Mouse (Mus musculus): ENCODE results near the gene Hdgfl2. TPM values are rescaled to one million over a fixed set of nuclear protein-coding genes. Genes with fewer than 3 reads are reported as not detected.

Hdgfl2 gene
- total and polyA plus RNA-seq, 2 experiments from 2014 or later = 96.4 to 114 TPM

GRCm38 (mm10) chr17:56141702-56142605, 62.5 kb downstream of the Hdgfl2 start:
- H3K4me2 ChIP-seq (ENCODE audit: low read depth) = peak overlapping the region; percentile 73
- no peaks in the 10 kb centered on the region for H3K27me3 ChIP-seq (ENCODE audit: insufficient read depth, low read length)
- H3K27ac ChIP-seq (ENCODE audit: low read depth, low read length) = no peak overlapping the region
- no peak for TF ChIP-seq CTCF (IDR thresholded peaks at IDR 0.05; ENCODE audit: low read depth)
- no peaks in the 10 kb centered on the region for H3K9me3 ChIP-seq (ENCODE audit: low read length)
- H3K9ac ChIP-seq = peak overlapping the region; percentile 57
- H3K4me1 ChIP-seq (ENCODE audit: insufficient read depth) = peaks cover 6% of the 10 kb centered on the region; the same call in 1 of the 2 replicates
- DNase-seq (peak; percentile 75), ATAC-seq (peak; percentile 53)
- whole genome bisulfite sequencing = 1% methylated on average over 42 of the region's 47 CpGs
- 0 out of 2 replicates have a peak, but pooled peaks cover 2% of the 10 kb centered on the region for H3K36me3 ChIP-seq (ENCODE audit: insufficient read depth)
- H3K4me3 ChIP-seq (ENCODE audit: low read depth, low read length) = peak overlapping the region; percentile 47

GRCm38 (mm10) chr17:56144546-56144945, 65.1 kb downstream of the Hdgfl2 start:
- no peaks in the 10 kb centered on the region for H3K9me3 ChIP-seq (ENCODE audit: low read length)
- H3K27me3 ChIP-seq (ENCODE audit: insufficient read depth, low read length) = peaks cover 3% of the 10 kb centered on the region; the same call in 1 of the 2 replicates
- no peaks in the 10 kb centered on the region for H3K4me1 ChIP-seq (ENCODE audit: insufficient read depth)
- TF ChIP-seq CTCF (IDR thresholded peaks at IDR 0.05; ENCODE audit: low read depth) = no peak
- DNase-seq (no peak), ATAC-seq (no peak)
- WGBS = 70% methylated on average over 9 of the region's 9 CpGs
- H3K36me3 ChIP-seq (ENCODE audit: insufficient read depth) = no peaks in the 10 kb centered on the region
- no peak overlapping the region for H3K9ac ChIP-seq
- H3K4me2 ChIP-seq (ENCODE audit: low read depth) = no peak overlapping the region
- H3K27ac ChIP-seq (ENCODE audit: low read depth, low read length) = no peak overlapping the region
- no peak overlapping the region for H3K4me3 ChIP-seq (ENCODE audit: low read depth, low read length)

GRCm38 (mm10) chr17:56146131-56146530, 66.7 kb downstream of the Hdgfl2 start:
- DNase-seq = no peak
- H3K36me3 ChIP-seq (ENCODE audit: insufficient read depth) = no peaks in the 10 kb centered on the region
- peaks cover 5% of the 10 kb centered on the region; the same call in 1 of the 2 replicates for H3K27me3 ChIP-seq (ENCODE audit: insufficient read depth, low read length)
- H3K4me2 ChIP-seq (ENCODE audit: low read depth) = no peak overlapping the region
- H3K9ac ChIP-seq = no peak overlapping the region
- no peaks in the 10 kb centered on the region for H3K4me1 ChIP-seq (ENCODE audit: insufficient read depth)
- H3K27ac ChIP-seq (ENCODE audit: low read depth, low read length) = no peak overlapping the region
- H3K4me3 ChIP-seq (ENCODE audit: low read depth, low read length) = no peak overlapping the region
- WGBS = 21% methylated on average over 9 of the region's 9 CpGs
- no peak for ATAC-seq
- no peak for TF ChIP-seq CTCF (IDR thresholded peaks at IDR 0.05; ENCODE audit: low read depth)
- no peaks in the 10 kb centered on the region for H3K9me3 ChIP-seq (ENCODE audit: low read length)

- no peak overlapping the region for H3K9ac ChIP-seq
- H3K27me3 ChIP-seq (ENCODE audit: insufficient read depth, low read length) = peaks cover 5% of the 10 kb centered on the region; the same call in 1 of the 2 replicates
- no peaks in the 10 kb centered on the region for H3K4me1 ChIP-seq (ENCODE audit: insufficient read depth)
- no peak for DNase-seq
- TF ChIP-seq CTCF (IDR thresholded peaks at IDR 0.05; ENCODE audit: low read depth) = no peak
- no peak overlapping the region for H3K4me3 ChIP-seq (ENCODE audit: low read depth, low read length)
- no peaks in the 10 kb centered on the region for H3K9me3 ChIP-seq (ENCODE audit: low read length)
- H3K27ac ChIP-seq (ENCODE audit: low read depth, low read length) = no peak overlapping the region
- no peak for ATAC-seq
- H3K4me2 ChIP-seq (ENCODE audit: low read depth) = no peak overlapping the region
- no peaks in the 10 kb centered on the region for H3K36me3 ChIP-seq (ENCODE audit: insufficient read depth)
- 75% methylated on average over 12 of the region's 12 CpGs for WGBS
Measured at GRCm38 (mm10) chr17:56147420-56147819, 68.0 kb downstream of the Hdgfl2 start.

GRCm38 (mm10) chr17:56148280-56148679, 68.8 kb downstream of the Hdgfl2 start:
- Histone ChIP-seq H3K4me2 (ENCODE audit: low read depth) (peak overlapping the region; percentile 67), H3K4me3 (ENCODE audit: low read depth, low read length) (no peak overlapping the region), H3K27ac (ENCODE audit: low read depth, low read length) (no peak overlapping the region), H3K9ac (no peak overlapping the region), H3K36me3 (ENCODE audit: insufficient read depth) (no peaks in the 10 kb centered on the region), H3K9me3 (ENCODE audit: low read length) (no peaks in the 10 kb centered on the region), H3K27me3 (ENCODE audit: insufficient read depth, low read length) (peaks cover 5% of the 10 kb centered on the region; the same call in 1 of the 2 replicates), H3K4me1 (ENCODE audit: insufficient read depth) (no peaks in the 10 kb centered on the region)
- 21% methylated on average over 9 of the region's 9 CpGs for WGBS
- ATAC-seq (no peak), DNase-seq (no peak)
- no peak for TF ChIP-seq CTCF (IDR thresholded peaks at IDR 0.05; ENCODE audit: low read depth)

GRCm38 (mm10) chr17:56148790-56149618, 69.6 kb downstream of the Hdgfl2 start:
- ATAC-seq = peak; percentile 48
- Histone ChIP-seq H3K4me1 (ENCODE audit: insufficient read depth) (no peaks in the 10 kb centered on the region), H3K36me3 (ENCODE audit: insufficient read depth) (no peaks in the 10 kb centered on the region), H3K4me2 (ENCODE audit: low read depth) (peak overlapping the region; percentile 67), H3K9me3 (ENCODE audit: low read length) (no peaks in the 10 kb centered on the region), H3K9ac (peak overlapping the region; percentile 54), H3K4me3 (ENCODE audit: low read depth, low read length) (peak overlapping the region; percentile 32), H3K27me3 (ENCODE audit: insufficient read depth, low read length) (peaks cover 5% of the 10 kb centered on the region; the same call in 1 of the 2 replicates), H3K27ac (ENCODE audit: low read depth, low read length) (no peak overlapping the region)
- no peak for TF ChIP-seq CTCF (IDR thresholded peaks at IDR 0.05; ENCODE audit: low read depth)
- WGBS = 2% methylated on average over 30 of the region's 30 CpGs
- no peak for DNase-seq

All from forebrain, postnatal 0 days (tissue).